Mouse (Mus musculus) ES-E14 (cell line): ENCODE data around the gene Bach2. TPM values are rescaled to one million over a fixed set of nuclear protein-coding genes. Genes with fewer than 3 reads are reported as not detected.

Experiments used
- DNase-seq: peaks from one replicate; pipeline ENCODE4 v3.0.0-alpha.2; 2013; ENCODE audit warnings: low read depth, low spot score
- H3K27ac ChIP-seq: 2 replicates; pipeline ENCODE4 v1.5.1; 2012; ENCODE audit warnings: low read depth, mild to moderate bottlenecking, low read length, moderate library complexity, mixed read lengths; ENCODE audit not compliant: poor library complexity, insufficient read depth, severe bottlenecking
- H3K36me3 ChIP-seq: 2 replicates; pipeline ENCODE4 v1.6.1; 2012; ENCODE audit warnings: mild to moderate bottlenecking, low read length, moderate library complexity, mixed read lengths; ENCODE audit not compliant: control insufficient read depth, poor library complexity, insufficient read depth, severe bottlenecking
- H3K4me1 ChIP-seq, 2 experiments: fragments of 150-350 bp in 1 of 2; sonication (generic) in 1 of 2; 2 replicates each; pipeline ENCODE4 v1.6.1; 2012; ENCODE audit warnings: low read length in 2 of 2, mild to moderate bottlenecking in 1 of 2, mixed read lengths in 1 of 2; ENCODE audit not compliant: control insufficient read depth in 2 of 2, insufficient read depth in 2 of 2, poor library complexity in 1 of 2
- H3K4me3 ChIP-seq, 2 experiments: fragments of 150-350 bp in 1 of 2; sonication (generic) in 1 of 2; 2 replicates each; pipeline ENCODE4 v1.5.1; 2012; ENCODE audit warnings: low read length in 2 of 2, low read depth in 1 of 2, mild to moderate bottlenecking in 1 of 2, mixed read lengths in 1 of 2; ENCODE audit not compliant: insufficient read depth in 1 of 2, poor library complexity in 1 of 2, severe bottlenecking in 1 of 2
- H3K9ac ChIP-seq: 2 replicates; pipeline ENCODE4 v1.6.1; 2012; ENCODE audit warnings: low read depth, mild to moderate bottlenecking, low read length, mixed read lengths; ENCODE audit not compliant: poor library complexity, insufficient read depth, severe bottlenecking
- H3K9me3 ChIP-seq: fragments of 150-350 bp; sonication (generic); 2 replicates; pipeline ENCODE4 v1.6.1; 2012; ENCODE audit warnings: low read depth, mild to moderate bottlenecking, low read length; ENCODE audit not compliant: control insufficient read depth, insufficient read depth
- CHD2 ChIP-seq: IDR thresholded peaks from 2 replicates; pipeline ENCODE4 v1.6.1; 2014; ENCODE audit warnings: mild to moderate bottlenecking, low read depth, low read length, inconsistent platforms
- HCFC1 ChIP-seq: IDR thresholded peaks from 2 replicates; pipeline ENCODE4 v1.6.1; 2012; ENCODE audit warnings: low read length, inconsistent platforms, borderline replicate concordance; ENCODE audit not compliant: insufficient read depth
- MAFK ChIP-seq: IDR thresholded peaks from 2 replicates; pipeline ENCODE4 v1.6.1; 2014; ENCODE audit warnings: mild to moderate bottlenecking, low read depth, low read length, inconsistent platforms; ENCODE audit not compliant: insufficient read depth
- ZC3H11A ChIP-seq: IDR thresholded peaks from 2 replicates; pipeline ENCODE4 v1.6.1; 2012; ENCODE audit warnings: low read depth, mild to moderate bottlenecking, inconsistent platforms, low read length, borderline replicate concordance
- ZNF384 ChIP-seq: IDR thresholded peaks from 2 replicates; pipeline ENCODE4 v1.6.1; 2012; ENCODE audit warnings: low read depth, low read length, inconsistent platforms
- in situ Hi-C, 2 experiments: fragments of 600-800 bp; cut with MboI; formaldehyde crosslinking; loops; one replicate each; pipeline ENCODE4 v1.15.1; 2025; ENCODE audit warnings: low sequenced_read_pairs in 2 of 2, inconsistent platforms in 1 of 2; ENCODE audit not compliant: unreplicated experiment in 2 of 2
- total RNA-seq: library from RNA; depleted of rRNA; stranded (reverse); fragments of 300-350 nt; gene quantifications from 2 replicates; pipeline ENCODE4 v1.2.3, GENCODE M21; 2012; rRNA removed

The Bach2 gene
- 3.1 and 3.3 TPM in 2 replicates for total RNA-seq

DNA sequence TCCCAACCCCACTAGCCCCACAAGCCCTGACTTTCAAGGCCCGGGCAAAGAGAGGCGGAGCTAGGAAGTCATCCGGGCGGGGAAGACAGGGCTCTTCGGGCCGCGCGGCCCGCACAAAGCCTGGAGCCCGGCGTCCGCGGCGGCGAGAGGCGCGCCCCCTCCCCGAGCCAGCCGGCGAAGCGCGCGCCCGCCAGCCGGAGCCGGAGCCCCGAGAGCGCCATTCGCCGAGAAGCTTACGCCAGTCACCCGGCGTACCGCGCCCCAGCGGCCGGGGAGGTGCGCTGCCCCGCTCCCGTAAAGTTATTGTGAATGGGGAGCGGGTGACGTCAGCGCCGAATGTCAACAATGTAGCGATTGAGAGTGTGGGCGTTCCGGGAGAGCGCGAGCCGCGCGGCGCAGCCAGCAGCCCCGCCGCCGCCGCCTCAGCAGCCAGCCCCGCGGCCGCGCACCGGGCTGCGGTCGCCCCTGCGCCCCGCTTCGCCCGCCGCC, at the start of gene Bach2:
TSS of gene Bach2 (plus strand) at position 439 of the 489 bp plus-strand sequence.
- in situ Hi-C loops: no loop called here
- H3K27ac ChIP-seq: no peak within 1 kb of the TSS

DNA sequence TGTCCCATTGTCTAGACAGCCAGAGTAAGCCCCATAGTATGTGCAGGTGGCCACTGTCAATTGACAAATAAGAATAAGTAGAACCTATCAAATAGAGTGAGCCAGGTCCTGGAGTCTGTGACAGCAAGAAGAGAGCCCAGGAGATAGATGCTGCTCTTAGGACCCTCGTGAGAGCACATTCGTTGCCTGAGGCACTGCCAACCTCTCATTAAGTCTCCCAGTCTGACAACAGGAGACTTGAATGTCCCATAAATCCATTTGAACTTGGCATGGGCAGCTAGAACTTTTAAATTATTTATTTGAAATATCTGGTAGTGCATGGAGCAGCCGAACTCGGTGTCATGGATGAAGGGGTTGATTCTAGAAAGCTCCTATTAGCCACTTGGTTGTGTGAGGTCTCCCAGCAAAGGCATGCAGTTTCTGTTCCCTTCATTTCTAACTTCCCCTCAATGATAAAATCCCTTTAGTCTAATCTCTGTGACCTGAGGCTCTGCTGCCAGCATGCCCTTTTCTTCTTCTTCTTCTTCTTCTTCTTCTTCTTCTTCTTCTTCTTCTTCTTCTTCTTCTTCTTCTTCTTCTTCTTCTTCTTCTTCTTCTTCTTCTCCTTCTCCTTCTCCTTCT, 49.1 kb upstream of the Bach2 start:
- H3K4me3 ChIP-seq: no peak overlapping the region
- no peaks in the 10 kb centered on the region for H3K9me3 ChIP-seq
- H3K4me1 ChIP-seq: no peaks in the 10 kb centered on the region
- H3K9ac ChIP-seq: no peak overlapping the region
- TF ChIP-seq ZNF384 (no peak), MAFK (no peak), ZC3H11A (no peak), CHD2 (no peak), HCFC1 (no peak)
- no peak overlapping the region for H3K27ac ChIP-seq
- no peaks in the 10 kb centered on the region for H3K36me3 ChIP-seq
- DNase-seq: no peak
- in situ Hi-C loops: no loop called here

More for the DNA sequence above, at the start of gene Bach2:
- peak within 1 kb of the TSS; percentile 77 to 84 for H3K4me3 ChIP-seq
- peak; percentile 74 for DNase-seq
- H3K4me1 ChIP-seq: peaks cover 1 to 2% of the 10 kb centered on the region in 2 experiments; a peak in 1 of 4 replicates
- TF ChIP-seq ZNF384: no peak
- TF ChIP-seq MAFK: no peak
- TF ChIP-seq HCFC1: peak; percentile 39; the same call in 1 of the 2 replicates
- no peaks in the 10 kb centered on the region for H3K36me3 ChIP-seq
- peak within 1 kb of the TSS; percentile 79 for H3K9ac ChIP-seq
- no peaks in the 10 kb centered on the region for H3K9me3 ChIP-seq

DNA sequence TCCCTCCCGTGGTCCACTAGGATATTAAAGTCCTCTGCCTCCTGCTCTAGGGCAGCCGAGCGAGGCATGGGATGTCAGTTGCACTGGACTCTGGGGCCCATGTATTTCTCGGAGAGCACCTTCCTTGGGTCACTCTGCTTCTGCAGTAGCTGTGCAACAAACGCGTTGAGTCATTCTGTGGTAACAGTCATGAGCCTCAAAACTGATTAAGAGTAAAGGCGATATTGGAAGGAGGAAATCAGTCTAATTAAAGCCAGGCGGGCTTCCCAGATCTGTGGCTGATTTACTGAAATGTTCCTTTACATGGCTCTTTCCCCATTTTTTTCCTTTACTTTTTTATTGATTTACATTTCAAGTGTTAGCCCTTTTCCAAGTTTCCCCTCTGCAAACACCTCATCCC, 48.1 kb upstream of the Bach2 start:
- Histone ChIP-seq H3K9ac (no peak overlapping the region), H3K9me3 (no peaks in the 10 kb centered on the region), H3K4me3 (no peak overlapping the region), H3K36me3 (no peaks in the 10 kb centered on the region), H3K4me1 (no peaks in the 10 kb centered on the region), H3K27ac (no peak overlapping the region)
- TF ChIP-seq MAFK (no peak), CHD2 (no peak), HCFC1 (no peak), ZC3H11A (no peak), ZNF384 (no peak)
- no peak for DNase-seq
- in situ Hi-C loops: no loop called here

DNA sequence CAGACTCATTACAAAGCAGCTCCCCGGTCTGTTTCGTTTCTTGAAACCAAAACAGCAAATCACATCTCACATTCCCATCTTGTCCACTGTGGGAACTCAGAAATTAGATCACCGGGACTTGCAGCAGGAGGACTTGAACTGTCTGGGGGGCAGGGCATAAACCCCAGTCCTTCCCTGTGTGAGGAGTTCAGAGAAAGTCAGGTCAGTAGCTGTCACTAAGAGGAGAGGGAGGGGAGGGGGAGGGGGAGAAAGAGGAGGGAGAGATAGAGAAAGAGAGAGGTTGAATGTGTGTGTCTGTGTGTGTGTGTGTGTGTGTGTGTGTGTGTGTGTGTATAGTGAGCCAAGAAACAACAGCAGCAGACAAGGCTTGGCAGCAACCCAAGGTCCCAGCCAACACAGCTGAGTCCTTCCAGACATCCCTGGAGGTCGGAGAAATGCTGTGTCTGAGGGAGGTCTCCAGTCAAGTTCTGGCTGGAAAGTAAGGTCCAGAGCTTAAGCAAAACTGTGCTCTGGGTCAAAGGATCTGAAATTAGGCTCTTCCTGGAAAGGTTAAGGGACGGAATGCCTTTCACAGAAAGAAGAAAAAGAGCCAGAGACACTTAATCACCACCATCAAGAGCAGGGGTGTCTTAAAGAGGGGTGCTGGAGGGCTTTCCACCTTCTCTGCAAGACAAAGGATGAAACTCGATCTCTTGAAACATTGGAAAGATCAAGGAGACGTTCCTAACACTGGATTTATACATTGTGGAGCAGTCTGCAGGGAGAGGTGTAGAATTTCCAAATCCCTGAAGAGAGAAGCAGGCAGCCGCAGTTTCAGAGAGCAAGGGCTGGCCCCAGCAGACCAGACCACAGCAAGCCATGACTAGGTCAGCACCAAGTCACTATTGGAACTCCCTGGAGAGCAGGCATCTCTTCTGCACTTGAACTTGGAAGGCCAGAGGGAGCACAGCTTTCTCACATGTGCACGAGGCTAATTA, 42.4 kb upstream of the Bach2 start:
- TF ChIP-seq CHD2: no peak
- TF ChIP-seq ZNF384: no peak
- TF ChIP-seq HCFC1: no peak
- TF ChIP-seq MAFK: no peak
- TF ChIP-seq ZC3H11A: no peak
- Histone ChIP-seq H3K9me3 (no peaks in the 10 kb centered on the region), H3K4me1 (peaks cover 0 to 9% of the 10 kb centered on the region in 2 experiments; a peak in 2 of 4 replicates), H3K27ac (no peak overlapping the region), H3K36me3 (no peaks in the 10 kb centered on the region), H3K4me3 (no peak overlapping the region), H3K9ac (no peak overlapping the region)
- in situ Hi-C loops: no loop called here
- peak; percentile 47 for DNase-seq
